Mouse (Mus musculus) regulatory T cell (primary cell): ENCODE results near the gene Relch.
"Not testable (repeated sequence)": the region's sequence is repeated elsewhere in the genome, so short reads cannot be mapped to it uniquely, and the experiment has no call there.

Source experiments
- in situ Hi-C: fragments of 300-600 bp; cut with MboI, MseI; formaldehyde crosslinking; loops from one replicate; pipeline ENCODE4 v1.15.1; 2025; ENCODE audit warnings: high pct_unique_total_duplicates

Gene Relch

DNA sequence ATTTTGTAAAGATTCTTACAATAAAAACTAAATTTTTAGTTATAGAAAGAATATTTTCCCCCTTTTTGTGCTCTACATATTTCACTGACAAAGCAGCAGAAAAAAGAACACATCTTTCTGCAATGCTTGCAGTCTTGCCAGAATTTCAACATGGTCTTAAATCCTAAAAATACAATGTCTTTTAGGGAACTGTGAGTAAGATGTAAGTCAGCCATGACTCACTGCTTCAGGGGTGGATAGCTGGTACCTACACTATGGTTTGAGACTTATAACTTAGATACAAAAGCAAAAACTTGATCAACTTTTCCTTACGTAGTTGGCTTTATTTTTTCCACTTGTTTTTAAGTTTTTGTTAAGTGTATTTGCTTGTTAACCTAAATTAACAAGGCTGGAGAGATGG lies 78.8 kb downstream of the Relch start:
- in situ Hi-C loops, result no loop called here

DNA sequence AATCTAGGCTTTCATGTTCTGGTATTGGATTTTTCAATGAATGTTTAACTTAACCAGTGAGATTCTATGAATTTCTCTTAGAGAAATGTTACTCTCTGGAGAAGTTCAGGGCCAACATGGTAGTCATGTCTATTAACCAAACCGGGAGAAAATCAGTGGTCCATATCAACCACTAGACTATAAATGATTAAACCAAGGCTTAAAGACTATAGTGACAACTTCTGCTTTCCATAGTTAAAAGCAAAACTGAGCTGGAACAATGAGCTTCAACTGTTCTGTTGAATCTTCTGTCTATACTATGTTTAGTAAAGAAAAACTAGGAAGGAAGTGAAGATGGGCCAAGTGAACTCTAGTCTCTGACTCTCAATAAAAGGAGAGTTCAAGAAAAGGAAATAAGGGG lies 82.8 kb downstream of the Relch start:
- in situ Hi-C loops, result no loop called here

DNA sequence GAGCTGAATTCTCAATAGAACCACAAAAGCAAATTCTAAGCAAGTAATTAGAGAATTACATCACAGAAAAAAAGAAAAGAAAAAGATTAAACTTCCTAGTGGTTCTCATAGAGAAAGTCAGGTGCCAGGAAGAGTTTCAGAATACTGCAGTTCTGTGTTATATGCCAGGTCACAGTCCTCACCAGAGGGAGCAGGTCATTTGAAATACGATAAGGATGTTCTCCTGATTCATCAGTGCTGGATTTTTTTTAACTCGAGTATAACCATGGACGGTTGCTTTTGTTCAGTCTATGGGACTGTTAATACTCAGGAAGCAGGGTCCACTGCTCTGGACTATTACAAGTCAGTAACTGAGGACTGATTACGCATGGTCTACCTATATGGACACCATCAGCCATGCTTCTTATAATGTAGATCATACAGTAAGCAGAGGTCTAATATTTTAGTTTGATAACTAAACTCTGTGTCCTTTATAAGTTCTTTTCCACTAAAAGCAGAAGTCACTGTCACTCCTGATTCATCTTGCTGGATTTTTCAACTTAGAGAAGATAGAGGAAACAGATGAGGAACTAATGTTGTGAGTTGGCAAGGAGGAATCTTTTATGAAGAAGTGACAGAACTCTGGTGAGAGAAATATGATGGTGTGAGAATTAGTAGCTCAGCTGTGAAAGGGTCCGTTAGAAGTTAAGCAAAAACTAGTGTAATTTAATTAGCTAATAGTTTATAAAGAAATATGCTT lies 83.4 kb downstream of the Relch start:
- in situ Hi-C loops, result no loop called here

DNA sequence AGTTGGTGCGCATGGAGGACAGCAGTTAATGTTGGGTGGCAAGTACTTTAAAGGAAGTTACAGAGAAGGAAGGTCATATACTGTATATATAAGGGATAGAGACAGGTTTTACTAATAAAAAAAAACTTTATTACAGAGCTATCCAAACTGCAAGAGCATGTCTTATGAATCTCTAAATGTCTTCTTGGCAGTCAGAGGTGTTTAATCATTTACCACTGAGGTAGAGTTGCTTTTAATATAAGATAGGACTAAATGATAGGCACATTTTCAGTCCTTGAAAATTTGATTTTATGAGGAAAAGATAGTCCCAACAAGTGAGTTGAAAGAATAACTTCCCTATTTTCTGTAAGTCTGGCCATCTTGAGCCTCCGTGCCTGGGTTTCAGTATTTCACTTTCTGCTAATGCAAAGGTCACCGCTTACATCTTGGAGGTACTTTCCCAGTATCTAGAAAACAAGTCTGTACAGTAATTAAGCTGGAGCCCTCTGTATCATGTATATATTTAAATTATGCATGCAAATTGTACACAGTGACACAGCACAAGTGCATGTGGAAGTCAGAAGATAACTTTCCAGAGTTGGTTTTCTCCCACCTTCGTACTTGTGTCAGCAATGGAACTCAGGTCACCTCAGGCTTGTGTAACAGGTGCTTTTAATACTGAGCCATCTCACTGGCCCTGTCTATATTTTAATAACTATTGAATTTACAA lies 84.6 kb downstream of the Relch start:
- in situ Hi-C loops, result no loop called here

DNA sequence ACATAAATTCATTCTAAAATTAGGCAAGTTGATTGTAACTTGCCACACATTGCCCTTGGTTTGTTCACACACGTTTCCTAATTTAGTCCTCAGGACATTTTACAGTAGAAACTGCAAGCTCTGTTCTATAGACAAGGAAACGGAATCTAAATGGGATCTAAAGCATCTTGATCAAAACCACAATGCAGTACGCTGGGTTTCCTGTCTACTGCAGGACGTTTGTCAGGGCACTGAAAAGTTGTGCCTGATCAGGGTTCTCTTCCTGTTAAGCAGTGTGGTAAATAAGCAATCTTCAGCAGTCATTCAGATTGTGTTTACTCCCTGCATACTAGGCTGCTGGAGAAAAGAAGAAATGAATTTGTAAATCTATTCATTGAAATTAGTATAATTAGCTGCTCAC lies 88.5 kb downstream of the Relch start:
- in situ Hi-C loops, result no loop called here

DNA sequence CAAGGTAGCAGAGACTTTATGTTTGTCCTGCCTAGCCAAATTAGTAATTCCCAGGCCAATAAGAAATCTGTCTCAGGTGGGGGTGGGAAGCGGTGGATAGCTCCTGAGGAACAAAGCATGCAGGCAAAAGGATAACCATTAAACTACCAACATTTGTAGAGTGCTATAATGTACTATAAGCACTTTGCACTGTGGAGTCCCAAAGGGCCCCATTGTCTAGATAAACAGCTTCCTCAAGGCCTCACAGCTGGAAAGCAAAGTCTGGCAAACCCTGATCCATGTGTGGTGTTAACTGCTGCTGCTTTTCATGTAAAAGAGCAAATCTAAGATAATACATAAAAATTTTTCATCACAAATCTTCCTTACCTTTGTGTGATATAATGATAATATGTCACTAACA lies 89.3 kb downstream of the Relch start:
- in situ Hi-C loops, result no loop called here

DNA sequence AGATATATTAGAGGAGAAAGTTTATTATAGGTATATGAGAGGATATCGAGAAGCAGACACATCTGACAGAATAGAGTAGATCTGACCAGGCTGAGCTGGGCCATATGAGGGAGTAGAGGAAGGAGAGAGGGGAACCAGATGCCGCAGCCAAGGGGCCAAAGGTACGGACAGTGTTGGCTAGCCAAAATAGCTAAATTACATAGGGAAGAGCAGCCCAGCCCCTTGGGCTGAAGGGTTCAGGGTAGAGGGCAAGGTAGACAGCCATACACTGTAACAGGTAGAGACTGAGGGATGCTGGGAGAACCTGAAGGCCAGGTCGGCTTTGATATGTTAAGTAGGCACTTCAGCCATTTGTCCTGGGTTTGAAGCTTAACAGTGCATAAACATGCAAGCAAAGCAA lies 95.1 kb downstream of the Relch start:
- in situ Hi-C loops, result no loop called here

DNA sequence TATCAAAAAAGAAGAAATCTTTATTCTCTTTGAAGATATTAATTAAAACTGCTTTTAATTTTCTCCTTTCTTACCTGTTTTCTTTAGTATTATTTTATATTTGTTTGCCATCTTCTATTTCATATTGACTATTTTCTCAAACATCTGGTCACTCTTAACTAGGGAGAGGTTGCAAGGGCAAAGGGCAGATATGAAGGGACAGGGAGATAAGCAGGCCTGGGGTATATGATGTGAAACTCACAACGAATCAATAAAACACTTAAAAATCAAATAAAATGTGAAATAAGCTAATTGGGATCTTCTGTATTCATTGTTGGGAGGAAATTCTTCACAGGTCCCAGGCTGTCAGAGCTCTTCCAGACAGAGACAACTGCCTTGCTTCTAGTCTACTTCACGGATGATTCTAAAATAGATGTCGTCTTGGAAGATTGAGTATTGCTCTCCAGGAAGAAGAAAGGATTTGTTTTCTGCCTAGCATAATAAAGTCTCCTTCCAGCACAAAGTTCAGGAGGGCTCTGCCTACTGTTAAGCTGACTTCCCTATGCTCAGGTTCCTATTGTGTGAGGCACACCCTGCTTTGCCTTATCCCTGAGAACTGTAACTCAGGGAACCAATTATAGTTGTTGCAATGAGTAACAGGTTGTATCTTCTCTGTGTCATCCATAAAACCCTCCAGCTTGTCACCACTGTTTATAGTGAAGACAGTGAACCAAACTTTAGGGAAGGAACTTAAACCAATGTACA lies 95.9 kb downstream of the Relch start:
- in situ Hi-C loops, result no loop called here

DNA sequence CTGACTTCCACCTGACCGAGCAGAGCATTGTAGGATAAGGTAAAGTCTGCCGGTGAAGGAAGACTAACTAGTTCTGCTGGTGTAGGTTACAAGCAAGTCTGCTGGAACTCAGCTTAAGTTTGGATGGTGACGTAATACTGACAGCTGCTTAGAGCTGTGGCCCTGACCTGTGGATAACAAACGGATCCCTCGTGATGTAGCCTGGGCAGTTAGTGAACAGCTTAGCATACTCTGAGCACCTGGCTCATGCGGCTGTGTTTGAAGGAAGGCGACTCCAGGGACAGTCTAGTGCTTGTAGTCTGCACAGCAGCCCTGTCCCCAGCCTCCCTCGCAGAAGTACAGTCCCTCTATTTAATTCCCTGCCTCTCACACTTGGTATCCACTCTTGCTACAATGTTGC lies 101.9 kb downstream of the Relch start:
- in situ Hi-C loops, result no loop called here

DNA sequence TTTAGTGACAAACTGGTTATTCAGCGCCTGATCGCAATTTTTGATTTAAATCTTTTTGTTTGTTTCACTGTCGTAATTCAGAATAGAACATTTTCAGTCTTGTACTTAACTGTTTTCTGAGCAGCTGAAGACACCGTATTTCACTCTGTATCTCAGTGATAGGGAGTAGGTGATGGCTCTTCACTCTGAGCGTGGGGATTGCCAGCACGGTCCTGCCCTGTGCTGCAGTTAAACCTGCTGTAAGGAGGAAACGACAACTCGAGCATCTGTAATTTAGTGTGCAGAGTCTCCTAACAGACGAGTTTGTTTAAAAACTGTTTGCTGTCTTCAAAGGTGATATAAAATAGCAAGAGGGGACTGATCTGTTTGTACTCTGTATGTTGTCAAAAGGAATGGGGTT lies 102.4 kb downstream of the Relch start:
- in situ Hi-C loops, result not testable (repeated sequence)

DNA sequence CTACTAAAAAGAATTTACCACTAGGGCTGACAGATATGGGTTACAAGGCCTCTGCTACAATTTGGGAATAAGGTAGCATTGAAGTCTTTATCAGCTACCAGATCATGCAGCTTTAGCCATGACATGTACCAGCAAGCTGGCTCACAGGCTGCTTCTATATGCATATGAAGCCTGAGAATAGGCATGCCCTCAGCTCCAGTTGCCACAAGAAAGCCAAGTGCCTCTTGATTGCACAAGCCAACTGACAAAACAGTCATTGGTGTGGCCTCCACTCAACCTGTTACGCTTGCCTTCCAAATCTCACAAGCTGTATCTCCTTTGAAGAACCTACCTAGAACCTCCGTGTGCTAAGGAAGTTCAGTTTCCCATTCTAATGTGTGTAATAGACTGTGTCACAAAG lies 104.7 kb downstream of the Relch start:
- in situ Hi-C loops, result no loop called here

DNA sequence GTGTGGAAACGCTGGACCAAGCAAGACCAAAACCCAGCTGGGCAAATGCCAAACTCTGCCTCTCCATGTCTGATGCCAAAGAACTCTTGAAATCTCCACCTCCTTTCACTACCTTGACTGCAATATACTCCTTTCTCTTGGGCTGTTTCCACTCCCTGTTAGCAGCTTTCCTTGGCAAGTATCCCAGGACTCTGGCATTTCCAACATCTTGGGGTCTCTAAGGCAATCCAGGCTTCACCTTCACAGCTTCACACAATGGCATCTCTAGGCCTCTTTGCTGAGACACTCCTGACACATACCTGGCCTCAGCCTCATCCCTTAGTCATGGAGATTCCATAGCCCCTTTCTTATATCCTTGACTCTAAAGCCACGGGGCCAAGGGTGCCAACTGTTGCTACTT lies 107.0 kb downstream of the Relch start:
- in situ Hi-C loops, result no loop called here

DNA sequence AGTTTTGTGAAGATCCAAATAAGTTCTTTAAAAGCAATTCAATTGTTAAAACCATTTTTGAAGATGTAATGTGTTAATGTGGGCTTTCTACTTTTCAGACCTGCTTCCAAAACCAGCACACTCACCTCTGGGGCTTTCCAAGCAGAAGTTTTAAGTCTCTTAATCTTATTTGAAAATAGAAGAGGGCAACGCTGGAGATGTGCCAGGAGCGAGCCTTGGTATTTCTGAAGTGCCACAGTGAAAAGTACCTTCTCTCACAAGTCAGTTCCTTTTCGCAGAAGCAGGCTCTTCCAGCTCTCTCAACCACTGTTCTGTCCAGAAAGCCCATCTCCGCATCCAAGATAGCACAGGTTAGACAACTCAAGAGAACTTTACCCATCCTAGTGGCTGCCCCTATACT lies 112.8 kb downstream of the Relch start:
- in situ Hi-C loops, result no loop called here

DNA sequence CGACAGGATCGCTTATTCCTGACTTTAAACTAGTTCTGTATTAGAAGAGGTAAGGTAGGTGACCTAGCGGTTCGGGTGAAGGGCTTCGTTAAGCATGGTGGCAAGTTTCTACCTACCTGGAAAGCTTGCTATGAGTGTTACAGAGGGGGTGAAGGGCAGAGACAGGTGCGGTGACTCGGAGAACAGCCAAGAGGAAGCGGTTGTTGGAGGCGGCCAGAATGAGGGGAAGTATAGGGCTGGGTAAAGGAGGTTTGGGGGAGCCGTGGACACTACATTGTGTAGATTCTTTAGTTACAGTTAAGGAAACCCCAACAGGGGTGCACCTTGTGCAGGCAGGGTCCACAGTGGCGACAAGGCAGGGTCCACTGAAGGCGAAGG lies 116.4 kb downstream of the Relch start:
- in situ Hi-C loops, result no loop called here

DNA sequence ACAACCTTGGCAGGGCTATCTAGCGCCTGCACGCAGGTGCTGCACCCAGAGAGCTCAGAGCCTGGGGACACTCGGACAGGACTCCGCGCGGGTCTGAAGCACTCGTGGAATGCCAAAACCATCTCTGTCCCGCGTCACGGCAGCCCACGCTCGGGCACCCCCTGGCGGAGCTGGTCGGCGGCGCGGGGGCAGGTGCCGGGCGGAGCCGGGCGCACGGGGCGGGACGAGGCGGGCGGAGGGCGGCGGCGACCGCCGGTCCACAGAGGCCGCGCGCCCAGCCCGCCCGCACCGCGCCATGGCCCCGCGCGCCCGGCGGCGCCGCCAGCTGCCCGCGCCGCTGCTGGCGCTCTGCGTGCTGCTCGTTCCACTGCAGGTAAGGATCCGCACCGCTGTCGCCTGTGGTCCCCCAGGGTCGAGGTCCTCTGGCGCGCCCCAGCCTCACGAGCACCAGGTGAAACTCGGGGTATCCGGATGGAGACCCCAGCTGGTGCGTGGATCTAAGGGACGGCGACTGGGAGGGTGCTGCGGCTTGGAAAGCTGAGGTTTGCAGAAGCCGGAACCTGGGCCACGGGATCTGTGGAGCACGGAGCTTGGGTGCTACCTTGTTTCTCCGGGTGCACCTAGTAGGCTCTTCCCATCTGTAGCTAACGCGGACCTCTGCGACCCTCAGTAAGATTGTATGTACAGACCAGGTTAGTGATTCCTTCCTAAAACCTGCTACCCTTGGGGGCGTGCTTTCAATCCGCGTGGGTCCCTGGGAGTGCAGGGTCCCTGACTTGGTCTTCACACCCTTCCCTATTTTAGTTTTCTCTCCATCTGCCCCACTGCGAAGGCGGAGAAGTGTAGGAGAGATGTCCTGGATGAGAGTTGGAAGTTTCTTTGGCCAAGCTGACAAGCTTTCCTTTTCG lies 117.0 kb downstream of the Relch start, which contains the start of gene Tnfrsf11a:
Gene Tnfrsf11a, plus strand, starts transcription at position 262 of the 908 bp plus-strand sequence.
- in situ Hi-C loops, result no loop called here

DNA sequence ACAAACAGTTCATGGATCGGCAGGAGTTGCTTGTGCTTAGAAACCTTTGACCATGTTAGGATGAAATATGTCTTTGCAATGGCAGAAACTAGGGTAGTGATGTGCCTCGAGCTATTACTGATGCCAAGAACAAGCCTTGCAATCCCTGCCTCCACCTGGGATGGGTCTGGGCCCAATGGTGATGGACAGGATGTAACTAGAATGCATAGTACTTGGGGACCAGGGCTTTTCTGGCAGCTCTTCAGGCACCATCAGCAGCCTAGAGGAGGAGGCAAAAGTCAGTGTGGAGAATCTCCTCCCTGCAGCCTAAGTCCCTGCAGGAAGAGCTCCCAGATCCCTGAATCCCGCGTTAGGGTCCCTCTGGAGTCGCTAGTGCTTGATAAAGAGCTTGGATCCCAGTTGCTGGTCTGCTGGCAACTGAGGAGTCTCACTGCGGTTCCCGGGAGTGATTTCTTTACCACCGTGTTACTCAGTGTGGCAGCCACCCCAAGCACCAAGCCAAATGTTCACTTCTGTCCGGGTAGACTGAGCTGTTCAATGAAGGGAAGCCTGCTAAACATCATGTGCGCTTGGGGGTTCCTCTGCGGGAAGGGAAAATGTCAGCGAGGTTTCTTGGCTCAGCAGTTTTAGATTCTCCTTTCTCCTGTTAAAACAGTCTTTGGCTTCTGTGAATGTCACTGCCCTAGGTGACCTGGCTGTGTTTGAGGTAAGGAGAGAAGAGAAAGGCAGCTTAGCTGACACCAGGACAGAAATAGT lies 117.9 kb downstream of the Relch start:
- in situ Hi-C loops, result no loop called here

DNA sequence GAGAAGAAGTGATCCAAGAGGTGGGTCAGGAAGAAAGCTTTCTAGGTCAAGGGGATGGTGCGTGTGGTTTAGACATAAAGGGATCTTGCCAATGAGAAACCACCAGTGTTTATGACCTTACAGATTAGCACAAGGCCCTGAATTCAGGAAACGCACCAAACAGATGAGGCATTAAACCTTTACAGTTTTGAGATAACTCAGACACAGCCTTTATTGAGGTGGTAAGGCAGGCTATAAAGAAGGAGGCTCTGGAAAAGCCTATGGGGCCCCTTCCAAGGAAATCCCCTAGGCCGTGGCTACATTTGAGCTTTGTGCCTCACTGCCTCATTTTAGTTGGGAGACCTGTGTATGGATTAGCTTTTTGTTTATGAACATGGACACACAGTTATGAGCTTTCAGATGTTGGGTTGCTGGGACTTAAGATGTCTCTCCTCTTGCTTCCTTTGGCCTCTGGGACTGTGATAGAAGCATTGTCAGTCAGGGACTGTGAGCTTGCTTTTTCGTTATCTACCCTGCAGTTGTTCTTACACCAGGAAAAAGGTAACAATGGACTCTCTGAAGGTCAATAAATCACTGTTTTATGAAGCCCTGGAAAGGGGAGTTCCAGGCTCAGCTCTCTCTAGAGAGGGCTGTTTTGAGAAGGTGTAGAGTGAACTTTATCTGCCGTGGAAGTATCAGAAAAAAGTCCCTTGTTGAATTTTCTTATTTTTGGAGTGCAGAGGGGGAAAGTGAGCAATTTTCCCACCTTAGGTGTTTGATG lies 120.8 kb downstream of the Relch start:
- in situ Hi-C loops, result no loop called here

DNA sequence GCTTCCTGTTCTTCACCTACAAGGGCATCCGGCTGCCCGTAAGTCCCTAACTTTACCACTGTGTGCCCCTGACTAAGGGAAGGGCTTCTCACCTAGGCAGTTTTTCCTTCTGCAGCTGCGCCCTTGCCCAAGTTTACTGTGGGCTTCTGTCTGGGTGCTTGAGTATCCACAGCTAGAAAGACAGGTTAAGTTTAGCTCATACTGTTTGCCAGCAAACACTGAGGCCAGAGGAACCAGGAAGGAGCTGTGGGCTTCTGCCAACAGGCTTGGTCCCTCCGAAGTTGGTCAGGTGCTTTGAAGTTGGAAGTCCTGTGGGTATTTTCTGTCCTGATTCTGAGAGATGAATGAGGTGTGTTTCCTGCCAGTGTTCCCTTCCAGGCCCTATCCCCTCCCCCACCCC lies 121.5 kb downstream of the Relch start:
- in situ Hi-C loops, result no loop called here

DNA sequence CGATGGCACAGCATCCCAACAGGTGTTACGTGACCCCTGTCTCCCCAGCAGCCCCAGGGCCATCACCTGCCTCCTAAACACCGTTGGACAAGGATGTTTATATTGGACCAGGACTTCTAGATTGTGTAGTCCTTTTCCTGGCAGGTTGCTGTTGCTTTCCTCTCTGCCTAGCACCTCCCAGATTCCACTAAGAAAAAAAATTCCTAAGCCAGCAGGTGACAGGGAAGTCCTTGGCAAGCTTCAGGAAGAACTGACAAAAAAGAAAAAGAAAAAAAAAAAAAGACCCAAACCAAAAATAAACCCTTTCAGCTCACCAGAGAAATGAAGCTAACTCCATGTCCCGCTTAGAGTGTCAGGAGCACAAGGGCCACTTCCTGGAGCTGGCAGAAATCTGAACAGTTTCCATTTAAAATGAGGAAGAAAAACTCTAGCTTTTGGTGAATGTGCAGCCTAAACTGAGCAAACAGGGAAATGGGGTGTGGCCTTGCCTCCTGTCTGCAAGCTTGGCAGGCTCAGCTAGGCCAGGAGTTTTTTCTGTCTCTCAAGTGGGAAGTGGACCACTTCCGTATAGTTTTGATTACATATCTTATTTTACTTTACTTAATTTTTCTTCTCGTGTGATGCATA lies 123.2 kb downstream of the Relch start:
- in situ Hi-C loops, result no loop called here

DNA sequence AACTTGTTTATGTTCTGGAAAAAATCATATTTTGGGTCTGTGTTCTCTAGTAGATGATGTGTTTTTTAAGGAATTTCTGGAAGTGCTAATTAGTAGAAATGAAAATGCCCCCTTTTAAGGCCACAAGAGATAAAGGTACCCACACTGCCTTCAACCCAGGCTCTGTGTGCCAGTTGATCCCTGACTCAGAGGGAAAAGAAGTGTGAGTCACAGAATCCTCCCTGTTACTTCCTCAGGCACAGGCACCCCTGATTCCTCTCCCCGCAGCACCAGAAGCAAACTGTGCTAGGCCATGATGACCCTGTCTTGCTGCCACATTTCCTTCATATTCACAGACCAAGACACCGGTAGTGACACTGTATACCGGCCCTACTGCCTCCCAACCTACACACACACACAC lies 126.4 kb downstream of the Relch start:
- in situ Hi-C loops, result no loop called here
